Mouse (Mus musculus): ENCODE measurements around the gene Lrwd1. TPM values are rescaled to one million over a fixed set of nuclear protein-coding genes. Genes with fewer than 3 reads are reported as not detected.

Gene Lrwd1
- 53.4 and 54.5 TPM in 2 replicates for polyA plus RNA-seq (2016; fragmentation: Nextera tagmentation; extraction: Ambion mirVana)

DNA sequence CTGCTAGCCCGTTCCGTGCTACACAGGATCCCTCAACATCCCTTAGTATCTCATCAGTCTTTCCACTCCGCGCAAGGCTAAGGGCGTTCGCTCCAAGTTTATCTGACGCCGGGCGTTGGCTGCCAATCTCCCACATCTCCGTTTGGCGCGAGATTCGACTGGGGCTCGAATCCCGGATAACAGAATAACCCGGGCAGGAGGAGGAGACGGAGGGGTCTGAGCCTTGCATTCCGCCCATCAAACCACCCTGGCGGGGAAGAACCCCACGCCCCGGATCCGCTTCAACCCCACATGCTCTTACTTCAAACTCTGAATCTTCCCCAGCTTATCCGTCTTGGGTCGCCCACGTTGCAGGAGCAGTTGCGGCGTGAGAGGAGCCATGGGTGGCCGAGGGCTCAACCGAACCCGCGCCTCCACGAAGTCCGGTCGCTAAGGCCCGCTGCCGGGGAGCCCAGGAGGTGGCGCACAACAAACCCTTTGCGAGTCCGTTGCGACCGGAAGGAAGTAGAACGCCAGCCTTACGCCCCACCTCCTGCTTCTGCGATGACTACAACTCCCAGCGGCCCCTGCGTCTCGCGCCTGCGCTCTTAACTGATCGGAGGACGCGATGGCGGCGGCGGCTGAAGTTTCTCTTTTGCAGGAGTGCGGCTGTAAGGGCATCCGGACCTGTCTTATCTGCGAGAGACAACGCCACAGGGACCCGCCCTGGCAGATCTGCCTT, at the start of gene Lrwd1, which contains the start of gene Alkbh4:
TSS of gene Lrwd1 (minus strand) at position 504 of the 721 bp plus-strand sequence.
TSS of gene Alkbh4 (plus strand) at position 576 of the 721 bp plus-strand sequence.
- peaks cover 66% of the 10 kb centered on the region for H3K36me3 ChIP-seq
- H3K27ac ChIP-seq = peak within 1 kb of the TSS; percentile 90
- ATAC-seq = peak; percentile 92
- peaks cover 53% of the 10 kb centered on the region for H3K4me1 ChIP-seq
- H3K9me3 ChIP-seq (replicated peaks) = no peaks in the 10 kb centered on the region
- peak within 1 kb of the TSS; percentile 84 for H3K9ac ChIP-seq
- H3K4me2 ChIP-seq = peak within 1 kb of the TSS; percentile 83
- WGBS (ENCODE audit: insufficient replicate concordance) = under 1% methylated on average over 60 of the region's 60 CpGs
- H3K27me3 ChIP-seq (replicated peaks) = no peaks in the 10 kb centered on the region
- H3K4me3 ChIP-seq = peak within 1 kb of the TSS; percentile 86

- WGBS (ENCODE audit: insufficient replicate concordance) = 79% methylated on average over 7 of the region's 7 CpGs
- H3K36me3 ChIP-seq = peaks cover 96% of the 10 kb centered on the region
- no peak overlapping the region for H3K9ac ChIP-seq
- H3K27me3 ChIP-seq (replicated peaks) = no peaks in the 10 kb centered on the region
- ATAC-seq = no peak
- H3K4me3 ChIP-seq = no peak overlapping the region
- no peaks in the 10 kb centered on the region for H3K9me3 ChIP-seq (replicated peaks)
- H3K4me1 ChIP-seq = peaks cover 15% of the 10 kb centered on the region
- no peak overlapping the region for H3K4me2 ChIP-seq
- H3K27ac ChIP-seq = no peak overlapping the region
Measured at GRCm38 (mm10) chr5:136183766-136184165, 47.9 kb upstream of the Lrwd1 start.

DNA sequence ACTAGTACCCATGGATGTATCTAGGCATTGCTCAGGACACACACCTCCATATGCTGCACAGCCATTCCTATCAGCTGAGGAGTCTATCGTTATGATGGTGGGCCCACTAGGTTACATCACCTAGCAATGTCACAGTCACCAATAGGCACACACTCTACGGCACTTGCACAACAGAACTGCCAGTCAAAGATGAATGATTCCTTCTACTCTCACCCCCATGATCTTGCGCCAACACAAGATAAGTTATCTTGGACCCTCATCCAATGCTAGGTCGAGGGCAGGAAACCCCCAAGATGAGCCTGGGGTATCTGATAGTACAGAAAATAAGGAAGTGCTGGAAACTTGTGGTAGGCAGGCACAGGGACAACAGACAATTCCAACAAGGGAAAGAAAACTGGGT, 47.0 kb upstream of the Lrwd1 start:
- no peaks in the 10 kb centered on the region for H3K27me3 ChIP-seq (replicated peaks)
- peaks cover 96% of the 10 kb centered on the region for H3K36me3 ChIP-seq
- no peak overlapping the region for H3K9ac ChIP-seq
- H3K4me2 ChIP-seq = no peak overlapping the region
- WGBS (ENCODE audit: insufficient replicate concordance) = 28% methylated on average over 4 of the region's 4 CpGs
- ATAC-seq = no peak
- H3K9me3 ChIP-seq (replicated peaks) = no peaks in the 10 kb centered on the region
- no peak overlapping the region for H3K27ac ChIP-seq
- H3K4me1 ChIP-seq = peaks cover 15% of the 10 kb centered on the region
- H3K4me3 ChIP-seq = no peak overlapping the region

- H3K27ac ChIP-seq = no peak overlapping the region
- no peak for ATAC-seq
- H3K9ac ChIP-seq = no peak overlapping the region
- WGBS (ENCODE audit: insufficient replicate concordance) = 79% methylated on average over 6 of the region's 6 CpGs
- no peak overlapping the region for H3K4me3 ChIP-seq
- H3K9me3 ChIP-seq (replicated peaks) = no peaks in the 10 kb centered on the region
- no peak overlapping the region for H3K4me2 ChIP-seq
- peaks cover 15% of the 10 kb centered on the region for H3K4me1 ChIP-seq
- no peaks in the 10 kb centered on the region for H3K27me3 ChIP-seq (replicated peaks)
- H3K36me3 ChIP-seq = peaks cover 99% of the 10 kb centered on the region
Measured at GRCm38 (mm10) chr5:136182049-136182448, 46.2 kb upstream of the Lrwd1 start.

- ATAC-seq = no peak
- 84% methylated on average over 6 of the region's 6 CpGs for WGBS (ENCODE audit: insufficient replicate concordance)
- no peak overlapping the region for H3K4me2 ChIP-seq
- H3K27me3 ChIP-seq (replicated peaks) = no peaks in the 10 kb centered on the region
- H3K4me1 ChIP-seq = peaks cover 15% of the 10 kb centered on the region
- H3K9me3 ChIP-seq (replicated peaks) = no peaks in the 10 kb centered on the region
- H3K27ac ChIP-seq = no peak overlapping the region
- no peak overlapping the region for H3K4me3 ChIP-seq
- peaks cover 94% of the 10 kb centered on the region for H3K36me3 ChIP-seq
- no peak overlapping the region for H3K9ac ChIP-seq
Measured at GRCm38 (mm10) chr5:136181197-136181596, 45.3 kb upstream of the Lrwd1 start.

GRCm38 (mm10) chr5:136179594-136179993, 43.7 kb upstream of the Lrwd1 start:
- Histone ChIP-seq H3K4me3 (no peak overlapping the region), H3K27ac (no peak overlapping the region), H3K4me2 (no peak overlapping the region), H3K9me3 (replicated peaks) (no peaks in the 10 kb centered on the region), H3K36me3 (peaks cover 78% of the 10 kb centered on the region), H3K4me1 (peaks cover 15% of the 10 kb centered on the region), H3K27me3 (replicated peaks) (no peaks in the 10 kb centered on the region), H3K9ac (no peak overlapping the region)
- 90% methylated on average over 5 of the region's 5 CpGs for WGBS (ENCODE audit: insufficient replicate concordance)
- no peak for ATAC-seq

DNA sequence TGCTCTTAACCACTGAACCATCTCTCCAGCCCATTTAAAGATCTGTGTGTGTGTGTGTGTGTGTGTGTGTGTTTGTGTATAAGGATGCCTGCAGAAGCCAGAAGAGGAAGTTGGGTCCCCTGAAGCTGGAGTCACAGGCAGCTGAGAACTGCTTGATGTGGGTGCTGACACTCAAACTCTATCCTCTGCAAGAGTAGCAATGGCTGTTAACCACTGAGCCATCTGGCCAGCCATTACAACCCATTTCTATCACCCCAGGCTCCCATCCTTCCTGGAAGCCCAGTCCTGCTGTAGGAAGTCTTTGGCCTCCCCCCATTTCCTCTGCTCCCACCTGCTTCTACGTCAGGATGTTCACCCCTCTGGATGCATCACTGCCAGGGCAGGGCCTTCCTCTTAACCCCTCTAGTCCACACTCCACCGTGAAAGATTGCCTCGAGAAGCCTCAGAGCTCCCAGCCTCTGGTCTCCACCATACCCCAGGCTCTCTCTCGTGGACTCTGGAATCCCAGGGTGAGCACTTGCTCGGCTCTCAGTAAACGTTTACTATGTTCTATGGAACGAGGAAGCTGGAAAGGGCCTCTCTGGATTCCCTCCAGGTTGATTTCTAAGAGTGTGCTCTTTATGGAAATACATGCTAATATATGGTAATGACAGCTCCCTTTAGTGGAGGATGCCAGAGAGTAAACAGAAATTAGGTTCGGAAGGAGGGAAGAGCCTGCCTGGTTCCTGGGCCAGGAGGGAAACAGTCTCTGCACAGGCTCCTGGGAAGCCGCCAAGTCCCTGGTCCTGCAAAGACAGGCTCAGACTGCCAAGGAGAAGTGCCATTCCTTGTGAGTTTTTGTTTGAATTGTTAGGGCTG, 38.0 kb upstream of the Lrwd1 start:
- no peak for ATAC-seq
- no peak overlapping the region for H3K9ac ChIP-seq

DNA sequence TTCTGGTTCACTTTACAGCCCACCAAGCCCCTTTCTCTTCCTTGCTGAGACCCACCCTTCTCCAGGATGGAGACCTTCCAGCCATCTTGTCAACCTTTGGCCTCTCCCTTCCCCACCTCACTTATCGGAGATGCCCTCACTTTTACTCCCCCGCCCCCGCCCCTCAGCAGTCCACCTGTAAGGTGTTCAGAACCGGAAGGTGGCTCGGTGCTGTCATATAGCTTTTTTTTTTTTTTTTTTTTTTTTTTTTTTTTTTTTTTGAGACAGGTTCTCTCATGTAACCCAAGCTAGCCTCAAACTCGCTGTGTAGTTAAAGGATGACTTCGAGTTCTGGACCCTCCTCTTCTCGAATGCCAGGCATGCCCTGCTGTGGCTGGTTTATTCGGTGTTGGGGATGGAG, 37.1 kb upstream of the Lrwd1 start:
- 68% methylated on average over 9 of the region's 9 CpGs for WGBS (ENCODE audit: insufficient replicate concordance)
- Histone ChIP-seq H3K27me3 (replicated peaks) (no peaks in the 10 kb centered on the region), H3K4me1 (peaks cover 44% of the 10 kb centered on the region), H3K4me2 (no peak overlapping the region), H3K27ac (no peak overlapping the region), H3K36me3 (peaks cover 19% of the 10 kb centered on the region), H3K9me3 (replicated peaks) (peaks cover 4% of the 10 kb centered on the region; the same call in 1 of the 2 replicates), H3K9ac (no peak overlapping the region), H3K4me3 (no peak overlapping the region)
- no peak for ATAC-seq

More for the DNA sequence above, 38.0 kb upstream of the Lrwd1 start:
- Histone ChIP-seq H3K9me3 (replicated peaks) (no peaks in the 10 kb centered on the region), H3K4me3 (no peak overlapping the region), H3K4me2 (no peak overlapping the region), H3K27ac (peak overlapping the region; percentile 48; the same call in 1 of the 2 replicates), H3K36me3 (peaks cover 21% of the 10 kb centered on the region), H3K4me1 (peaks cover 44% of the 10 kb centered on the region), H3K27me3 (replicated peaks) (no peaks in the 10 kb centered on the region)
- 40% methylated on average over 9 of the region's 9 CpGs for WGBS (ENCODE audit: insufficient replicate concordance)

- Histone ChIP-seq H3K27me3 (replicated peaks) (no peaks in the 10 kb centered on the region), H3K27ac (peak overlapping the region; percentile 73), H3K4me2 (peak overlapping the region; percentile 96), H3K4me1 (peaks cover 44% of the 10 kb centered on the region), H3K36me3 (peaks cover 13% of the 10 kb centered on the region), H3K4me3 (peak overlapping the region; percentile 69), H3K9ac (peak overlapping the region; percentile 76), H3K9me3 (replicated peaks) (peaks cover 6% of the 10 kb centered on the region; the same call in 1 of the 2 replicates)
- peak; percentile 22 for ATAC-seq
- WGBS (ENCODE audit: insufficient replicate concordance) = 19% methylated on average over 17 of the region's 17 CpGs
Measured at GRCm38 (mm10) chr5:136171363-136172341, 35.8 kb upstream of the Lrwd1 start.

DNA sequence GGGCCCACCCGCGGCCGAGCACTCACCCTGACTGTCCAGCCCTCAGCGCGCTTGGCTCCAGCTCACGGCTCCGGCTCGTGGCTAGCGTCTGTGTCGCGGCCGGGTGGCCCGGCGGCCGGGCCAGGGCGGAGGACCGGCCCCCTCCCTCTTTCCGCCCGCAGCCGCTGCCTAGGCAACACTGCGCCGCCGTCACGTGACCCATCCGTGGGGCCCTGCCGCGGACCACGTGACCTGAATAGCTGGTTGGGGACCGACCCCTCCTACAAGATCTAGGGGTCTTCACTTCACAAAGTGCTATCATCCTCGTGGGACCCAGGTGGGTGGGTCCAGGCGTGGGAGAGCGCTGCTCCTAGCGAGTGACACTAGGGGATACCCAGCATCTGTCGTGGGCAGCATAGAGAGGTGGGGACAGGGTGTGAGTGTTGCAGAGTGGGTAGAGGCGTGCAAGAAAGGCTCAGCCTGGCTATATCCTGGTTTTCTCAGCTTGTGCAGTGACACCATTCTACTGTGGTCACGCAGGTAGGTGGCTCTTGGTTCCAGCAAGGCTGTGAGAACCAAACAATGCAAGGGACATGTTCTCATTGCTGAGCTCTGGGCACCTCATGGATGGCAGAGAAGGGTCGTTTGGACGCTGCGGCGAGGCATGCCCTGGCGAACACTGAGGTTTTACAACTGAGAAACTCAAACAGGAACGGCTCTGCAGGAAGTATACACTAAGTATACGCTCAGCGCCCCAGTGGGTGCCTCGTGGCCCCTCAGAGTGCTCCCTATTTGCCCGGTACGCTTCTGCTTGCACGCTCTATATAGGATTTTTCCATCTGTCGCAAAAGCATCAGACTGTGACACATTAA, 34.9 kb upstream of the Lrwd1 start, which contains the start of gene Orai2:
TSS of gene Orai2 (minus strand) at position 202 of the 851 bp plus-strand sequence.
- Histone ChIP-seq H3K9ac (peak within 1 kb of the TSS; percentile 76), H3K4me1 (peaks cover 44% of the 10 kb centered on the region), H3K9me3 (replicated peaks) (peaks cover 6% of the 10 kb centered on the region; the same call in 1 of the 2 replicates), H3K27me3 (replicated peaks) (no peaks in the 10 kb centered on the region), H3K4me3 (peak within 1 kb of the TSS; percentile 69), H3K4me2 (peak within 1 kb of the TSS; percentile 96), H3K36me3 (peaks cover 13% of the 10 kb centered on the region), H3K27ac (peak within 1 kb of the TSS; percentile 73)
- peak; percentile 79 for ATAC-seq
- WGBS (ENCODE audit: insufficient replicate concordance) = 3% methylated on average over 48 of the region's 49 CpGs
